In genomic region chr12:4856160-4856559, GRCm38 (mm10) we compare ENCODE assay signal across 10 mouse cellular contexts. TPM values are rescaled to one million over a fixed set of nuclear protein-coding genes. Genes with fewer than 3 reads are reported as not detected.
A peak's percentile ranks its signal among the peaks of the same experiment; 100 is the strongest.
DNase-seq lines count a peak whose midpoint lies in the region; ATAC-seq and TF ChIP-seq lines count a peak whose summit lies in the region.
"Had no signal": no experiment of that assay in that cellular context is flagged by ENCODE, and none has a peak within 500 bp of the region (broad histone marks: within the 10 kb centered on the region; RNA-seq: fewer than 3 reads in every experiment).

No protein-coding gene starts in this region.

- H3K9ac ChIP-seq in forebrain, postnatal 0 days = no peak overlapping the region
- no peak overlapping the region for H3K9ac ChIP-seq in forebrain, embryonic 15.5 days (replicated peaks)
- H3K9ac ChIP-seq in lung, postnatal 0 days (replicated peaks; ENCODE audit: low read depth) = no peak overlapping the region
- H3K9ac ChIP-seq: heart, embryonic 12.5 days had no signal

- H3K4me2 ChIP-seq in forebrain, postnatal 0 days (ENCODE audit: low read depth) = no peak overlapping the region
- no peak overlapping the region for H3K4me2 ChIP-seq in forebrain, embryonic 15.5 days (replicated peaks)
- H3K4me2 ChIP-seq in lung, postnatal 0 days (replicated peaks; ENCODE audit: low read depth, low read length) = no peak overlapping the region
- H3K4me2 ChIP-seq: heart, embryonic 12.5 days had no signal

- no peak for DNase-seq in forebrain, postnatal 0 days
- no peak for DNase-seq in lung, postnatal 0 days (ENCODE audit: low spot score)
- no peak for DNase-seq in lung, postnatal 14 days
- peak; percentile 47 for DNase-seq in thymus, postnatal 14 days
- DNase-seq in cerebellum, postnatal 25 days = no peak
- no peak for DNase-seq in right cerebral cortex, adult 18-20 months
- DNase-seq: cerebellum, adult 18-20 months had no signal

- 97% methylated on average over 5 of the region's 5 CpGs for WGBS in forebrain, postnatal 0 days
- 96% methylated on average over 5 of the region's 5 CpGs for WGBS in forebrain, embryonic 15.5 days
- 96% methylated on average over 5 of the region's 5 CpGs for WGBS in lung, postnatal 0 days

- no peak for ATAC-seq in forebrain, postnatal 0 days
- ATAC-seq in forebrain, embryonic 15.5 days (replicated peaks) = no peak
- no peak for ATAC-seq in lung, postnatal 0 days
- peak; percentile 46; the same call in 1 of the 2 replicates for ATAC-seq in erythroblast, adult 5-6 weeks (replicated peaks; ENCODE audit: low FRiP score, poor library complexity, severe bottlenecking)

- no peak for TF ChIP-seq EP300 in lung, postnatal 0 days (IDR thresholded peaks at IDR 0.05)

- no peaks in the 10 kb centered on the region for H3K27me3 ChIP-seq in forebrain, postnatal 0 days (ENCODE audit: insufficient read depth, low read length)
- H3K27me3 ChIP-seq in forebrain, embryonic 15.5 days = no peaks in the 10 kb centered on the region
- no peaks in the 10 kb centered on the region for H3K27me3 ChIP-seq in lung, postnatal 0 days (replicated peaks; ENCODE audit: insufficient read depth, low read length)
- H3K27me3 ChIP-seq: heart, embryonic 12.5 days had no signal

- H3K4me1 ChIP-seq in forebrain, postnatal 0 days (ENCODE audit: insufficient read depth) = no peaks in the 10 kb centered on the region
- H3K4me1 ChIP-seq in forebrain, embryonic 15.5 days = no peaks in the 10 kb centered on the region
- no peaks in the 10 kb centered on the region for H3K4me1 ChIP-seq in lung, postnatal 0 days (ENCODE audit: insufficient read depth, low read depth, low read length)

- H3K27ac ChIP-seq in forebrain, postnatal 0 days (ENCODE audit: low read depth, low read length) = no peak overlapping the region
- no peak overlapping the region for H3K27ac ChIP-seq in forebrain, embryonic 15.5 days (replicated peaks)
- no peak overlapping the region for H3K27ac ChIP-seq in lung, postnatal 0 days (ENCODE audit: low read length)

- H3K4me3 ChIP-seq in forebrain, postnatal 0 days (ENCODE audit: low read depth, low read length) = no peak overlapping the region
- H3K4me3 ChIP-seq in forebrain, embryonic 15.5 days = no peak overlapping the region
- H3K4me3 ChIP-seq in lung, postnatal 0 days (ENCODE audit: low read depth, low read length) = no peak overlapping the region
- H3K4me3 ChIP-seq: heart, embryonic 12.5 days had no signal

- H3K36me3 ChIP-seq in forebrain, postnatal 0 days (ENCODE audit: insufficient read depth) = 0 out of 2 replicates have a peak, but pooled peaks cover 5% of the 10 kb centered on the region
- peaks cover 5% of the 10 kb centered on the region; the same call in 1 of the 2 replicates for H3K36me3 ChIP-seq in forebrain, embryonic 15.5 days
- no peaks in the 10 kb centered on the region for H3K36me3 ChIP-seq in lung, postnatal 0 days (ENCODE audit: insufficient read depth, low read length)

- peak; percentile 35 for TF ChIP-seq CTCF in forebrain, postnatal 0 days (IDR thresholded peaks at IDR 0.05; ENCODE audit: low read depth)
- TF ChIP-seq CTCF in lung, postnatal 0 days (IDR thresholded peaks at IDR 0.05) = peak; percentile 51

- no peaks in the 10 kb centered on the region for H3K9me3 ChIP-seq in forebrain, postnatal 0 days (ENCODE audit: low read length)
- no peaks in the 10 kb centered on the region for H3K9me3 ChIP-seq in forebrain, embryonic 15.5 days
- no peaks in the 10 kb centered on the region for H3K9me3 ChIP-seq in lung, postnatal 0 days (ENCODE audit: low read length)

RNA-seq across cellular contexts. Expression of gene Wdcp, which starts 13.1 kb away (rescaled TPM):
- total RNA-seq in forebrain, postnatal 0 days (2014; rRNA removed) = 8.9 and 9.9 TPM in 2 replicates
- 10.2 and 11.4 TPM in 2 replicates for polyA plus RNA-seq in forebrain, postnatal 0 days (2015; fragmentation: Nextera tagmentation; extraction: Ambion mirVana)
- polyA plus RNA-seq in forebrain, embryonic 15.5 days (2015; fragmentation: Nextera tagmentation; extraction: Ambion mirVana) = 14.5 and 16.0 TPM in 2 replicates
- polyA plus RNA-seq in lung, postnatal 0 days (2015; fragmentation: Nextera tagmentation; extraction: Ambion mirVana) = 11.1 and 11.8 TPM in 2 replicates
- total RNA-seq in erythroblast, adult 5-6 weeks (2015; ENCODE audit: low replicate concordance) = 0.19 and 1.9 TPM in 2 replicates
- 1.1 and 1.2 TPM in 2 replicates for total RNA-seq in erythroblast, adult 5-6 weeks (2017; ENCODE audit: low replicate concordance)

RNA-seq across cellular contexts. Expression of gene Fkbp1b, which starts 14.8 kb away (rescaled TPM):
- 51.7 and 122 TPM in 2 replicates for total RNA-seq in forebrain, postnatal 0 days (2014; rRNA removed)
- 65.5 and 67.9 TPM in 2 replicates for polyA plus RNA-seq in forebrain, postnatal 0 days (2015; fragmentation: Nextera tagmentation; extraction: Ambion mirVana)
- polyA plus RNA-seq in forebrain, embryonic 15.5 days (2015; fragmentation: Nextera tagmentation; extraction: Ambion mirVana) = 20.0 and 23.9 TPM in 2 replicates
- polyA plus RNA-seq in lung, postnatal 0 days (2015; fragmentation: Nextera tagmentation; extraction: Ambion mirVana) = 13.7 and 15.3 TPM in 2 replicates
- not detected in 2 replicates for total RNA-seq in erythroblast, adult 5-6 weeks (2015; ENCODE audit: low replicate concordance)
- total RNA-seq in erythroblast, adult 5-6 weeks (2017; ENCODE audit: low replicate concordance) = 2.1 and 3.9 TPM in 2 replicates

RNA-seq across cellular contexts. Expression of gene Mfsd2b, which starts 18.0 kb away (rescaled TPM):
- total RNA-seq in forebrain, postnatal 0 days (2014; rRNA removed) = 1.1 and 3.4 TPM in 2 replicates
- 0.49 and 1.3 TPM in 2 replicates for polyA plus RNA-seq in forebrain, postnatal 0 days (2015; fragmentation: Nextera tagmentation; extraction: Ambion mirVana)
- 0.81 and 1.1 TPM in 2 replicates for polyA plus RNA-seq in forebrain, embryonic 15.5 days (2015; fragmentation: Nextera tagmentation; extraction: Ambion mirVana)
- 2.5 TPM in 2 replicates for polyA plus RNA-seq in lung, postnatal 0 days (2015; fragmentation: Nextera tagmentation; extraction: Ambion mirVana)
- total RNA-seq in erythroblast, adult 5-6 weeks (2015; ENCODE audit: low replicate concordance) = 137 and 176 TPM in 2 replicates
- total RNA-seq in erythroblast, adult 5-6 weeks (2017; ENCODE audit: low replicate concordance) = 199 and 226 TPM in 2 replicates

RNA-seq across cellular contexts. Expression of gene Sf3b6, which starts 38.8 kb away (rescaled TPM):
- 117 and 156 TPM in 2 replicates for total RNA-seq in forebrain, postnatal 0 days (2014; rRNA removed)
- polyA plus RNA-seq in forebrain, postnatal 0 days (2015; fragmentation: Nextera tagmentation; extraction: Ambion mirVana) = 326 and 451 TPM in 2 replicates
- 245 and 258 TPM in 2 replicates for polyA plus RNA-seq in forebrain, embryonic 15.5 days (2015; fragmentation: Nextera tagmentation; extraction: Ambion mirVana)
- polyA plus RNA-seq in lung, postnatal 0 days (2015; fragmentation: Nextera tagmentation; extraction: Ambion mirVana) = 183 and 204 TPM in 2 replicates
- 94.0 and 156 TPM in 2 replicates for total RNA-seq in erythroblast, adult 5-6 weeks (2015; ENCODE audit: low replicate concordance)
- 52.9 and 65.2 TPM in 2 replicates for total RNA-seq in erythroblast, adult 5-6 weeks (2017; ENCODE audit: low replicate concordance)

RNA-seq across cellular contexts. Expression of gene Ubxn2a, which starts 51.3 kb away (rescaled TPM):
- total RNA-seq in forebrain, postnatal 0 days (2014; rRNA removed) = 28.5 and 29.0 TPM in 2 replicates
- 21.4 and 34.9 TPM in 2 replicates for polyA plus RNA-seq in forebrain, postnatal 0 days (2015; fragmentation: Nextera tagmentation; extraction: Ambion mirVana)
- polyA plus RNA-seq in forebrain, embryonic 15.5 days (2015; fragmentation: Nextera tagmentation; extraction: Ambion mirVana) = 50.7 and 53.2 TPM in 2 replicates
- polyA plus RNA-seq in lung, postnatal 0 days (2015; fragmentation: Nextera tagmentation; extraction: Ambion mirVana) = 30.9 and 32.6 TPM in 2 replicates
- total RNA-seq in erythroblast, adult 5-6 weeks (2015; ENCODE audit: low replicate concordance) = 15.9 and 20.9 TPM in 2 replicates
- 30.9 and 40.6 TPM in 2 replicates for total RNA-seq in erythroblast, adult 5-6 weeks (2017; ENCODE audit: low replicate concordance)
